Mouse (Mus musculus) stomach, embryonic 16.5 days (tissue): ENCODE data around the gene Snx19. TPM values are rescaled to one million over a fixed set of nuclear protein-coding genes. Genes with fewer than 3 reads are reported as not detected.

ENCODE experiments used
- ATAC-seq: fragments of 200-750 bp; cut with Nextera tagmentation; 2 replicates; pipeline ENCODE4 v1.8.0; 2017; ENCODE audit warnings: moderate number of reproducible peaks, moderate TSS enrichment; ENCODE audit not compliant: insufficient read depth, low FRiP score
- H3K27ac ChIP-seq: fragments of 300-500 bp; sonication (generic); 2 replicates; pipeline ENCODE4 v1.5.1; 2014; ENCODE audit warnings: low read length
- H3K27me3 ChIP-seq: fragments of 300-500 bp; sonication (generic); 2 replicates; pipeline ENCODE4 v1.6.1; 2014; ENCODE audit warnings: low read length, control low read depth, mixed read lengths; ENCODE audit not compliant: control insufficient read depth, insufficient read depth
- H3K36me3 ChIP-seq: fragments of 300-500 bp; sonication (generic); 2 replicates; pipeline ENCODE4 v1.6.1; 2014; ENCODE audit warnings: low read length; ENCODE audit not compliant: control insufficient read depth, insufficient read depth
- H3K4me1 ChIP-seq: fragments of 300-500 bp; sonication (generic); 2 replicates; pipeline ENCODE4 v1.6.1; 2014; ENCODE audit warnings: low read length, control low read depth, mixed read lengths; ENCODE audit not compliant: control insufficient read depth, insufficient read depth
- H3K4me2 ChIP-seq: fragments of 300-500 bp; sonication (generic); 2 replicates; pipeline ENCODE4 v1.6.1; 2014; ENCODE audit warnings: low read depth, low read length, mixed read lengths
- H3K4me3 ChIP-seq: fragments of 300-500 bp; sonication (generic); replicated peaks from 2 replicates; pipeline ENCODE4 v1.5.1; 2014; ENCODE audit warnings: mild to moderate bottlenecking, low read length
- H3K9ac ChIP-seq: fragments of 300-500 bp; sonication (generic); 2 replicates; pipeline ENCODE4 v1.6.1; 2014; ENCODE audit warnings: low read length
- H3K9me3 ChIP-seq: fragments of 300-500 bp; sonication (generic); replicated peaks from 2 replicates; pipeline ENCODE4 v1.6.1; 2016; ENCODE audit warnings: low read length, control low read depth; ENCODE audit not compliant: control insufficient read depth
- WGBS: fragments of 180-500 bp; shearing (Covaris S2); extraction: QIAGEN DNeasy Blood & Tissue Kit; methylation state at CpG from one replicate; pipeline ENCODE4 v1.1.7; 2014; 5-methylcytosine and 5-hydroxymethylcytosine counted together
- polyA plus RNA-seq: library from polyadenylated mRNA; unstranded; fragments of >200 nt; fragmentation: Nextera tagmentation; extraction: Ambion mirVana; gene quantifications from 2 replicates; pipeline ENCODE4 v1.2.1, GENCODE M21; 2015

Gene Snx19
- polyA plus RNA-seq, 1 experiment from 2014 or later: 19.2 TPM

DNA sequence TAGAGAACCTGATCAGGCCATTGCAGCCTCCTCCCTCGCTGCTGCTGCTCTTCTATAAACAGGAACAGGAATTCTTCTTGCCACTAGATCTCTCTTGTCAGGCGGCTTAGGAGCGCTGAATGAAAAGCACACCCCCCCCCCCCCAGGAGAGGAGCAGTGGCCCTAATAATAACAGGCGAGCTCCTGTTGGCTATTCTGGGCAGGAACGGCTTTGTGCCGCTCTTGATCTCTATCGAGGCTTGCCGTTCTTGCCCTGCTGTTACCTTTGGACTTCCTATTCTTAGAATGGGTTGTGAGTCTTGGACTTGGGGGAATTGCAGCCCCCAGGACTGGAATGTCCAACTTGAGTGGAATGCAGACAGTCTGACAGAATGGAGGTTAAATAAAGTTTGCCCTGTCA lies 33.6 kb downstream of the Snx19 start:
- ATAC-seq: no peak

DNA sequence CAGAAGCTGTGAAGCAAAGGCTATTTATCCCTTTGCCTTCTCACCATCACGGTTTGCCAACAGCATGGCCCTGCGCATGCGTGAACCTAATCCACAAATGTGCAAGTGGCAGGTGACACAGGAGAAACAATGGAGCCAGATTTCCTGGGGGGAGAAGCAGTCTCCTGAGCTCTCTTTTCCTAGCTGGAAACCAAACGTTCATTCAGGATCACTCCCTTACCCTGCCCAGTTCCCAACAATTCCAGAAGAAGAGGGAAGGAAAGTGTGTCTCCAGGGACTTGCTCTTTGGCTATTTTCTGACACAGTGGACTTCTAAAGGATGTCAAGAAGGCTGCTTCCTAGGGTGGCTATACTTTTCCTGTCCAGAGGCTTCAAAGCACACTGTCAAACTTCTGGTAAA lies 37.8 kb downstream of the Snx19 start:
- Histone ChIP-seq H3K36me3 (peaks cover 10% of the 10 kb centered on the region), H3K9ac (no peak overlapping the region), H3K27ac (no peak overlapping the region), H3K4me3 (no peak overlapping the region), H3K9me3 (no peaks in the 10 kb centered on the region), H3K27me3 (no peaks in the 10 kb centered on the region), H3K4me2 (no peak overlapping the region), H3K4me1 (no peaks in the 10 kb centered on the region)
- ATAC-seq: no peak
- 71% methylated on average over 4 of the region's 4 CpGs for WGBS

More for the DNA sequence above, 33.6 kb downstream of the Snx19 start:
- Histone ChIP-seq H3K9ac (no peak overlapping the region), H3K27me3 (no peaks in the 10 kb centered on the region), H3K4me3 (no peak overlapping the region), H3K36me3 (peaks cover 14% of the 10 kb centered on the region), H3K4me2 (no peak overlapping the region), H3K9me3 (no peaks in the 10 kb centered on the region), H3K4me1 (no peaks in the 10 kb centered on the region), H3K27ac (no peak overlapping the region)
- WGBS: 45% methylated on average over 8 of the region's 8 CpGs

DNA sequence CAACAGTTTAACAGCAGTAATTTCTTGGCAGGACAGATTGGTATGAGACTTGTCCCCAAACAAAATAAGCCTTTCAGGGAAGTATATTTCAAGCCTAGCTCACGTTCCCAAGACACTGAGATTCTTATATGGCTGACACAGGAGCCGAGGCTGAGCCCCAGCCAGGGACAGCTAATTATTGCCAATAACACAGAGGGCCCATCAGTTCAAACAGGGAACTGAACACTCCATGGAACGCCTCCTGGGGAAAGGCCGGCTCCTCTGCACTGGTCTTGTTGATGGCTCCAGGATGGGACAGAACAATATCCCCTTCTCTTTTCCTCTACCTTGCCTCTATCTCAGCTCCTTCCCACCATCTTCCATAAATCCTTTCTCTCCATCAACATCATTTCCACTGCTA lies 53.1 kb downstream of the Snx19 start:
- H3K27ac ChIP-seq: no peak overlapping the region
- no peak overlapping the region for H3K4me3 ChIP-seq
- H3K27me3 ChIP-seq: no peaks in the 10 kb centered on the region
- no peaks in the 10 kb centered on the region for H3K9me3 ChIP-seq
- H3K4me2 ChIP-seq: no peak overlapping the region
- no peaks in the 10 kb centered on the region for H3K36me3 ChIP-seq
- H3K9ac ChIP-seq: no peak overlapping the region
- 61% methylated on average over 4 of the region's 4 CpGs for WGBS
- no peaks in the 10 kb centered on the region for H3K4me1 ChIP-seq
- no peak for ATAC-seq

DNA sequence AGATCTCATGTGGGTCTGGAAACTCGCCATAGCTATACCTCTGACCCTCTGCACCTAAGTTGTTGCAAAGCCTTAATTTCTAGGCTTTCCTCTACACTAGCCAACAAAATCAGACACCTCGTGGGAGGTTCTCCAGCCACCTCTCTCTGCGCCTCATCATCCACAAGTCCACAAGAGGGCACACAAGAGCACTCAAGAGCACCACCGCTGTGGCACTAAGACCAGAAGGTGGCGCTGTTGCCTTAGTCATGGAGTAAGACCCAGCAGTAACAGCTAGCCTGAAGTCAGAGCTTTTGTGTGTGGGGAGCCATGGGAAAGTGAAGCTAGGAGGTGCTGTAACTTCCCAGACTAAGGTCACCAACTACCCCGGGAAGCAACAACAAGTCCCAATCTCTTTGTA lies 53.6 kb downstream of the Snx19 start:
- Histone ChIP-seq H3K4me1 (no peaks in the 10 kb centered on the region), H3K4me3 (no peak overlapping the region), H3K4me2 (no peak overlapping the region), H3K27ac (no peak overlapping the region), H3K36me3 (no peaks in the 10 kb centered on the region), H3K9me3 (no peaks in the 10 kb centered on the region), H3K9ac (no peak overlapping the region), H3K27me3 (no peaks in the 10 kb centered on the region)
- peak; percentile 91 for ATAC-seq
- under 1% methylated on average over 6 of the region's 6 CpGs for WGBS

DNA sequence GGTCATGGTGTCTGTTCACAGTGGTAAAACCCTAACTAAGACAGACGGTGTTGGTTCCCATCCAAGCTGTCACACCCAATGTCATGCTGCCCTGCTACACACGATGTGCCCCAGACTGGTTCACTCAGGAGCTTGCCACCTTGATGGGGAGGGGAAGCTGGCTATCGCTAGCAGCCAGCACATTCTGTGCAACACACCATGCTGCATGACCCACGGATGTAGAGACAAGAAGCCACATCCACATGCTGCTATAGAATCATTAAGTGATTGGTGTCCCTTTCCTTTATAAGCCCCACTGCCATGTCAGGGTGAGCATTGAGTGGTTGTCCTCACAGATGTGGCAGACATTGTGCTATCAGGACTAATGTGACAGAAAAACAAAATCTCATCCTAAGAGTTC lies 55.2 kb downstream of the Snx19 start:
- H3K9me3 ChIP-seq: no peaks in the 10 kb centered on the region
- no peaks in the 10 kb centered on the region for H3K4me1 ChIP-seq
- ATAC-seq: no peak
- H3K27ac ChIP-seq: no peak overlapping the region
- H3K27me3 ChIP-seq: no peaks in the 10 kb centered on the region
- H3K4me2 ChIP-seq: no peak overlapping the region
- H3K4me3 ChIP-seq: no peak overlapping the region
- no peaks in the 10 kb centered on the region for H3K36me3 ChIP-seq
- no peak overlapping the region for H3K9ac ChIP-seq
- WGBS: 88% methylated on average over 4 of the region's 4 CpGs

DNA sequence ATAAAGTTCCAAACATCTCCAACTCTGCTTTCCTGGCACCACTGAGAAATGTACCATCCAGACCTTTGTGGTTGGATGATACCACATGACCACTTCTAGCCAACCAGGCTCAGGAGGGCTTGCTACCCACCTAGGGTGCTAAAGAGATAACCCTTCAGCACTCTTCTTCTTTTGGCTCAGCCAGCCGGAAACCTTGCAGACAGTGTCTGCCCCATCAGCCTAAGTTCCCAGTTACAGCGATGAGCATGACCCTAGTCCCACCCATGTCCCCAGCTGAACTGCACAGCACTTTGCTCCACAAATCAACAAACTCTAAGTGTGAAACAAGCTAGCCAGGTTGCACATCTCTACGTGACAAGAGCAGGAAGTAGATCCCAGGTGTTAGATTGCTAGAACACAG lies 57.3 kb downstream of the Snx19 start:
- H3K27ac ChIP-seq: no peak overlapping the region
- H3K4me1 ChIP-seq: no peaks in the 10 kb centered on the region
- 86% methylated on average over 3 of the region's 3 CpGs for WGBS
- ATAC-seq: no peak
- no peaks in the 10 kb centered on the region for H3K36me3 ChIP-seq
- no peak overlapping the region for H3K9ac ChIP-seq
- no peaks in the 10 kb centered on the region for H3K27me3 ChIP-seq
- no peak overlapping the region for H3K4me3 ChIP-seq
- H3K4me2 ChIP-seq: no peak overlapping the region
- H3K9me3 ChIP-seq: no peaks in the 10 kb centered on the region

DNA sequence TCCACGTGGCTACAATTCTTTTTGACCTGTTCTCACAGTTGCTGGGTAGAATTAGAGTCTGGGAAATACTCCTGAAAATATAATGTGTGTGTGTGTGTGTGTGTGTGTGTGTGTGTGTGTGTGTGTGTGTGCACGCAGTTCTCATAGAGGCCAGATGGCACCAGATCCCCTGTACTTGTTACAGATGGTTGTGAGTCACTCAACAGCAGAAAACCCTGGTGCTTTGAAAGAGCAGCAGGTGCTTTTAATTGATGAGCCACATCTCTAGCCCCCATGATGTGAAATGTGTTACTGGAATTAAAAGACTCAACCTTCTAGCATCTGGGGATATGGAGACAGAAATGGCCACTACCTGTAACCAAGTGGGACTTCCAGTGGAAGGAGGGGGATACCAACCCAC lies 58.3 kb downstream of the Snx19 start:
- 87% methylated on average over 2 of the region's 2 CpGs for WGBS

DNA sequence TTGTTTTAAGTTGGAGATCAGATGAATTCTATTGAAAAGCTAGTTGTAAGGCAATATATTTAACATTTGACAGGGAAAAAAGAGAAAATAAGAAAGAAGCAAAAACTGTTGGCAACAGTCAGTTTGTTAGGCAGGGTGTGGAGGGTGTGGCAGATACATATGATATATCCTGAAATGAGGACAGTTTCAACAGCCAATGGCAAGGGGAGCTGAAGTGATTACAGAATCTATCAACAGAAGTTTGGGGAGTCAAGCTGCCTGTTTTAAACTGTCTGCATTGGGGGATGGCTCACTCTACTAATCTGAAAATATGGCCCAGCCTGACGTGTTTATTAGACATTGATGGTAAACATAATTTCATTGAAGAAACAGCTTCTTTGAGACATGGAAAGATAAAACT lies 61.5 kb downstream of the Snx19 start:
- Histone ChIP-seq H3K27ac (no peak overlapping the region), H3K9ac (no peak overlapping the region), H3K4me1 (no peaks in the 10 kb centered on the region), H3K9me3 (no peaks in the 10 kb centered on the region), H3K4me2 (no peak overlapping the region), H3K4me3 (no peak overlapping the region), H3K36me3 (no peaks in the 10 kb centered on the region), H3K27me3 (no peaks in the 10 kb centered on the region)
- WGBS: 68% methylated on average over 1 of the region's 1 CpGs
- no peak for ATAC-seq

More for the DNA sequence above, 58.3 kb downstream of the Snx19 start:
- Histone ChIP-seq H3K9ac (no peak overlapping the region), H3K27ac (no peak overlapping the region), H3K4me3 (no peak overlapping the region), H3K4me2 (no peak overlapping the region), H3K36me3 (no peaks in the 10 kb centered on the region), H3K9me3 (no peaks in the 10 kb centered on the region), H3K27me3 (no peaks in the 10 kb centered on the region), H3K4me1 (no peaks in the 10 kb centered on the region)
- ATAC-seq: no peak

DNA sequence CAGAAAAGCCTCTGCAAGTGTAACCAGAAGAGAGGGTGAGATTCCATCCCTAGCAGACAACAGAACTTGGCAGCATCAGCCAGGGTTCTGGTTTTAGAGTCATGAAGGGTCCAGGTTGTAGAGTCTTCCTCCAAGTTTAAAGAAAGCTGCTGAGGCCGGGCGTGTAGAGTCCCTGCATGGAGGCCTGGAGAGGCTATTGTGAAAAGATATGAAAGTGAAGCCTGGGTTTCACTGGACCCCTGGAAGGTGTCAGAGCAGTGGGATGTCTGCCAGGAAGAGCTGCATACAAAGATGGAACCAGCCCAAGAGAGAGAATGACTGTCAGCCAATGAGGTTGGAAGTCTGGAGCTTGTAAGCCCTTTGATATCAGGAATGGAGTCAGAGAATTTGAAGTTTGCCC lies 67.5 kb downstream of the Snx19 start:
- Histone ChIP-seq H3K36me3 (no peaks in the 10 kb centered on the region), H3K9ac (no peak overlapping the region), H3K4me2 (no peak overlapping the region), H3K4me3 (no peak overlapping the region), H3K9me3 (no peaks in the 10 kb centered on the region), H3K27ac (no peak overlapping the region), H3K27me3 (no peaks in the 10 kb centered on the region), H3K4me1 (no peaks in the 10 kb centered on the region)
- no peak for ATAC-seq
- 79% methylated on average over 2 of the region's 2 CpGs for WGBS

DNA sequence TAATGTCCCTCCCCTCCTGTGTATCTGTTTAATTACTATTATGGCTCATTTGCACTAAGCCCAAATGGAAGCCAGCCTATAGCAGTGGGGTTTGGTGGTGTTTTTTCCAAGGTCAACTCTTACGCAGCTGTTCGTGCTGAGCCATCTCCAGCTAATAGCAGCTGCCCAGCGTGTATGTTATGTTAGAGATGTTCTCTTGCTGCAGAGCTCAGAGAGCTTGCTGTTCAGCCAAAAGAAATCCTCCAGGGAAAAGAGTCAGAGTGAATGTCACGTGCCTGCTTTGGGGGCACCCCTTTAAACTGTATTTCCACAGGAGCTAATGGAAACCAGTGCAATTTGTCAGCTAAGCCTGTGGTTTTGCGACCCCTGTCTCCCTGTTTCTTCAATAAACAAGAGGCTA lies 82.1 kb downstream of the Snx19 start:
- Histone ChIP-seq H3K4me2 (no peak overlapping the region), H3K27ac (no peak overlapping the region), H3K36me3 (no peaks in the 10 kb centered on the region), H3K27me3 (no peaks in the 10 kb centered on the region), H3K4me3 (no peak overlapping the region), H3K4me1 (no peaks in the 10 kb centered on the region), H3K9ac (no peak overlapping the region), H3K9me3 (no peaks in the 10 kb centered on the region)
- no peak for ATAC-seq
- WGBS: 66% methylated on average over 5 of the region's 5 CpGs
